In genomic region chr1:77471037-77471436, GRCm38 (mm10) we compare ENCODE assay signal across 13 mouse cellular contexts. TPM values are rescaled to one million over a fixed set of nuclear protein-coding genes. Genes with fewer than 3 reads are reported as not detected.
A peak's percentile ranks its signal among the peaks of the same experiment; 100 is the strongest.
DNase-seq lines count a peak whose midpoint lies in the region; ATAC-seq and TF ChIP-seq lines count a peak whose summit lies in the region.
"Had no signal": no experiment of that assay in that cellular context is flagged by ENCODE, and none has a peak within 500 bp of the region (broad histone marks: within the 10 kb centered on the region; RNA-seq: fewer than 3 reads in every experiment).

No protein-coding gene starts in this region.

- no peak overlapping the region for H3K4me2 ChIP-seq in embryonic facial prominence, embryonic 11.5 days (ENCODE audit: low read depth, low read length)
- H3K4me2 ChIP-seq in lung, embryonic 14.5 days = no peak overlapping the region
- H3K4me2 ChIP-seq in embryonic facial prominence, embryonic 13.5 days = no peak overlapping the region
- no peak overlapping the region for H3K4me2 ChIP-seq in stomach, embryonic 15.5 days
- H3K4me2 ChIP-seq: embryonic facial prominence, embryonic 12.5 days; heart, embryonic 15.5 days; liver, embryonic 13.5 days had no signal

- ATAC-seq in embryonic facial prominence, embryonic 11.5 days (replicated peaks; ENCODE audit: insufficient number of reproducible peaks, low FRiP score, low TSS enrichment, low read depth) = no peak
- 0 out of 2 replicates have a peak, but pooled peaks have one; percentile 33 for ATAC-seq in lung, embryonic 14.5 days (ENCODE audit: insufficient read depth)
- no peak for ATAC-seq in embryonic facial prominence, embryonic 13.5 days (ENCODE audit: insufficient number of reproducible peaks, insufficient read depth, low FRiP score, low TSS enrichment, low read depth)
- no peak for ATAC-seq in stomach, embryonic 15.5 days (ENCODE audit: insufficient read depth, low FRiP score, low read depth)
- ATAC-seq: hindbrain, embryonic 16.5 days had no signal

- DNase-seq in embryonic facial prominence, embryonic 11.5 days (ENCODE audit: low spot score) = peak; percentile 35
- no peak for DNase-seq in embryonic facial prominence, embryonic 10.5 days (ENCODE audit: low spot score)
- peak; percentile 59 for DNase-seq in lung, embryonic 14.5 days
- no peak for DNase-seq in lung, postnatal 25 days (ENCODE audit: low spot score)
- no peak for DNase-seq in gastrocnemius, adult 8-10 months (ENCODE audit: low spot score in 2 of 2)
- no peak for DNase-seq in adrenal gland, adult 8-10 months
- DNase-seq: cerebellum, postnatal 25 days; liver, embryonic 13.5 days had no signal

- H3K9ac ChIP-seq in embryonic facial prominence, embryonic 11.5 days (replicated peaks; ENCODE audit: low read length) = no peak overlapping the region
- H3K9ac ChIP-seq in lung, embryonic 14.5 days = no peak overlapping the region
- H3K9ac ChIP-seq in embryonic facial prominence, embryonic 13.5 days = no peak overlapping the region
- no peak overlapping the region for H3K9ac ChIP-seq in stomach, embryonic 15.5 days
- H3K9ac ChIP-seq: embryonic facial prominence, embryonic 12.5 days; heart, embryonic 15.5 days; liver, embryonic 13.5 days had no signal

- H3K9me3 ChIP-seq in embryonic facial prominence, embryonic 11.5 days (replicated peaks; ENCODE audit: control insufficient read depth, low read length) = no peaks in the 10 kb centered on the region
- H3K9me3 ChIP-seq in embryonic facial prominence, embryonic 10.5 days = no peaks in the 10 kb centered on the region
- H3K9me3 ChIP-seq in lung, embryonic 14.5 days (ENCODE audit: low read depth, low read length) = no peaks in the 10 kb centered on the region
- no peaks in the 10 kb centered on the region for H3K9me3 ChIP-seq in embryonic facial prominence, embryonic 13.5 days
- no peaks in the 10 kb centered on the region for H3K9me3 ChIP-seq in stomach, embryonic 15.5 days
- H3K9me3 ChIP-seq: embryonic facial prominence, embryonic 12.5 days; heart, embryonic 15.5 days; liver, embryonic 13.5 days had no signal

- no peaks in the 10 kb centered on the region for H3K36me3 ChIP-seq in embryonic facial prominence, embryonic 11.5 days (replicated peaks; ENCODE audit: control insufficient read depth, insufficient read depth, low read depth, low read length)
- H3K36me3 ChIP-seq in embryonic facial prominence, embryonic 10.5 days (replicated peaks) = peaks cover 6% of the 10 kb centered on the region; the same call in 1 of the 2 replicates
- no peaks in the 10 kb centered on the region for H3K36me3 ChIP-seq in lung, embryonic 14.5 days (ENCODE audit: insufficient read depth)
- peaks cover 6% of the 10 kb centered on the region; the same call in 1 of the 2 replicates for H3K36me3 ChIP-seq in embryonic facial prominence, embryonic 13.5 days
- no peaks in the 10 kb centered on the region for H3K36me3 ChIP-seq in stomach, embryonic 15.5 days
- H3K36me3 ChIP-seq: embryonic facial prominence, embryonic 12.5 days; heart, embryonic 15.5 days; liver, embryonic 13.5 days had no signal

- H3K27me3 ChIP-seq in embryonic facial prominence, embryonic 11.5 days (ENCODE audit: control insufficient read depth, insufficient read depth, low read length) = no peaks in the 10 kb centered on the region
- no peaks in the 10 kb centered on the region for H3K27me3 ChIP-seq in embryonic facial prominence, embryonic 10.5 days (replicated peaks; ENCODE audit: low read depth, poor library complexity, severe bottlenecking)
- H3K27me3 ChIP-seq in lung, embryonic 14.5 days (ENCODE audit: insufficient read depth, low read length) = no peaks in the 10 kb centered on the region
- H3K27me3 ChIP-seq in embryonic facial prominence, embryonic 13.5 days = no peaks in the 10 kb centered on the region
- H3K27me3 ChIP-seq in stomach, embryonic 15.5 days (replicated peaks) = no peaks in the 10 kb centered on the region
- H3K27me3 ChIP-seq: embryonic facial prominence, embryonic 12.5 days; heart, embryonic 15.5 days; liver, embryonic 13.5 days had no signal

- H3K27ac ChIP-seq in embryonic facial prominence, embryonic 11.5 days (replicated peaks; ENCODE audit: low read depth, low read length) = no peak overlapping the region
- no peak overlapping the region for H3K27ac ChIP-seq in embryonic facial prominence, embryonic 10.5 days (replicated peaks)
- 0 out of 2 replicates have a peak overlapping the region, but pooled peaks have one; percentile 13 for H3K27ac ChIP-seq in lung, embryonic 14.5 days (ENCODE audit: low read depth)
- H3K27ac ChIP-seq in embryonic facial prominence, embryonic 13.5 days = peak overlapping the region; percentile 53
- peak overlapping the region; percentile 69; the same call in 1 of the 2 replicates for H3K27ac ChIP-seq in stomach, embryonic 15.5 days
- H3K27ac ChIP-seq: embryonic facial prominence, embryonic 12.5 days; heart, embryonic 15.5 days; liver, embryonic 13.5 days had no signal

- TF ChIP-seq CTCF in lung, embryonic 14.5 days (IDR thresholded peaks at IDR 0.05; ENCODE audit: low read depth) = no peak

- H3K4me3 ChIP-seq in embryonic facial prominence, embryonic 11.5 days (ENCODE audit: low read depth, low read length) = no peak overlapping the region
- H3K4me3 ChIP-seq in embryonic facial prominence, embryonic 10.5 days = no peak overlapping the region
- H3K4me3 ChIP-seq in lung, embryonic 14.5 days (ENCODE audit: low read depth, low read length) = no peak overlapping the region
- no peak overlapping the region for H3K4me3 ChIP-seq in embryonic facial prominence, embryonic 13.5 days
- H3K4me3 ChIP-seq in stomach, embryonic 15.5 days (replicated peaks) = no peak overlapping the region
- H3K4me3 ChIP-seq: embryonic facial prominence, embryonic 12.5 days; heart, embryonic 15.5 days; liver, embryonic 13.5 days had no signal

- 38% methylated on average over 5 of the region's 5 CpGs for WGBS in embryonic facial prominence, embryonic 11.5 days
- 52% methylated on average over 5 of the region's 5 CpGs for WGBS in embryonic facial prominence, embryonic 10.5 days
- 9% methylated on average over 5 of the region's 5 CpGs for WGBS in lung, embryonic 14.5 days
- WGBS in embryonic facial prominence, embryonic 13.5 days = 13% methylated on average over 5 of the region's 5 CpGs
- WGBS in stomach, embryonic 15.5 days = 14% methylated on average over 5 of the region's 5 CpGs

- H3K4me1 ChIP-seq in embryonic facial prominence, embryonic 11.5 days (ENCODE audit: control insufficient read depth, insufficient read depth, low read length) = no peaks in the 10 kb centered on the region
- peaks cover 22% of the 10 kb centered on the region for H3K4me1 ChIP-seq in embryonic facial prominence, embryonic 10.5 days
- peaks cover 9% of the 10 kb centered on the region for H3K4me1 ChIP-seq in lung, embryonic 14.5 days (ENCODE audit: insufficient read depth)
- peaks cover 29% of the 10 kb centered on the region for H3K4me1 ChIP-seq in embryonic facial prominence, embryonic 13.5 days
- H3K4me1 ChIP-seq in stomach, embryonic 15.5 days = peaks cover 21% of the 10 kb centered on the region; the same call in 1 of the 2 replicates
- H3K4me1 ChIP-seq: heart, embryonic 15.5 days had no signal

RNA-seq across cellular contexts. Expression of gene Epha4, which starts 43.9 kb away (rescaled TPM):
- 28.8 and 30.4 TPM in 2 replicates for polyA plus RNA-seq in embryonic facial prominence, embryonic 11.5 days (2014; fragmentation: Nextera tagmentation; extraction: Ambion mirVana)
- polyA plus RNA-seq in embryonic facial prominence, embryonic 10.5 days (2016; fragmentation: Nextera tagmentation; extraction: Ambion mirVana) = 26.2 and 29.1 TPM in 2 replicates
- 18.0 and 21.9 TPM in 2 replicates for polyA plus RNA-seq in lung, embryonic 14.5 days (2014; fragmentation: Nextera tagmentation; extraction: Ambion mirVana)
- 65.9 and 70.7 TPM in 2 replicates for polyA plus RNA-seq in embryonic facial prominence, embryonic 13.5 days (2015; fragmentation: Nextera tagmentation; extraction: Ambion mirVana)
- 9.4 and 11.8 TPM in 2 replicates for polyA plus RNA-seq in stomach, embryonic 15.5 days (2015; fragmentation: Nextera tagmentation; extraction: Ambion mirVana)
- 1 to 10 TPM; 1.1 to 1.4 (median 1.2) TPM for total RNA-seq in gastrocnemius, adult 8-10 months (2022)
- 1 to 10 TPM; 2.9 to 4.0 (median 3.4) TPM for total RNA-seq in adrenal gland, adult 8-10 months (2022)

Comparison
In these comparisons a context has a peak if more than half of its experiments do, and no peak if none do; other contexts are left out.
1. DNase-seq: peak in embryonic facial prominence, embryonic 11.5 days (single experiment) and lung, embryonic 14.5 days (single experiment); none in embryonic facial prominence, embryonic 10.5 days (single experiment), lung, postnatal 25 days (single experiment), gastrocnemius, adult 8-10 months (0 of 2) and adrenal gland, adult 8-10 months (single experiment).
2. H3K27ac ChIP-seq: peak in lung, embryonic 14.5 days (single experiment), embryonic facial prominence, embryonic 13.5 days (single experiment) and stomach, embryonic 15.5 days (single experiment); none in embryonic facial prominence, embryonic 11.5 days (single experiment) and embryonic facial prominence, embryonic 10.5 days (single experiment).